Mouse (Mus musculus): ENCODE data around the gene Vac14.

DNA sequence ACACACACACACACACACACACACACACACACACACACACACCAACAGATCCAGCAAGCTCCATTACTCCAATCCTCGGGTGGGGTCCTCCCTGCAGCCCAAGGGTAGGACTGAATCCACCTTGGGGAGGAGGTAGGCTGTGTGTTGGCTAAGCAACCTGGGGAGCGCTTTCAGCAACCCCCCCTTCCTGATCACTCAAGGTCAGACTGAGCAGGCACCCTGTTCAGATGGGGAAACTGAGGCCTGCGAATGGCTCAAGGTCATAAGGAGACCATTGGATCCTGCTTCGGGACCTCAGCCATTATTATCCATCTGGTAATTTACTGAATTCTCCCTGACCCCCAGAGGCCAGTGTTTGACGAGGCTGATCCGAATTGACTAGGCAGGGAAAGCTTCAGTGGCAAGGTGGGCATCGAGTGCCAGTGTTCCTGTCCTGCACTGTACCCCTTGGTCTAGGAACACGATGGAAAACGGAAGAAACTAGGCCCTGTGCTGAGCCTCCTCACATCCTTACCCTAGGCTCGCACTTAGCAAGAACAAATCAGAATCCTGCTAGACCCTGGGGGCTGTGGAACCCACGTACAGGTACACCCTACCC is 104.1 kb downstream of the Vac14 start:
- TF ChIP-seq TAL1 (IDR thresholded peaks at IDR 0.05; ENCODE audit: low read length), result no peak
- no peak for TF ChIP-seq GATA1 (IDR thresholded peaks at IDR 0.05; ENCODE audit: low read length)
